Mouse (Mus musculus) midbrain, embryonic 16.5 days (tissue): ENCODE measurements around the gene Gm8251. TPM values are rescaled to one million over a fixed set of nuclear protein-coding genes. Genes with fewer than 3 reads are reported as not detected.

Experiments
- ATAC-seq: fragments of 200-750 bp; cut with Nextera tagmentation; 2 replicates; pipeline ENCODE4 v1.8.0; 2017; ENCODE audit warnings: moderate TSS enrichment
- H3K27ac ChIP-seq: fragments of 300-500 bp; sonication (generic); 2 replicates; pipeline ENCODE4 v1.5.1; 2014; ENCODE audit warnings: mild to moderate bottlenecking, low read length, mixed read lengths
- H3K27me3 ChIP-seq: fragments of 300-500 bp; sonication (generic); 2 replicates; pipeline ENCODE4 v1.6.1; 2014; ENCODE audit warnings: low read depth, low read length, mixed read lengths; ENCODE audit not compliant: control insufficient read depth, insufficient read depth
- H3K36me3 ChIP-seq: fragments of 300-500 bp; sonication (generic); 2 replicates; pipeline ENCODE4 v1.6.1; 2014; ENCODE audit warnings: mild to moderate bottlenecking, low read length, moderate library complexity, mixed read lengths; ENCODE audit not compliant: control insufficient read depth, insufficient read depth
- H3K4me1 ChIP-seq: fragments of 300-500 bp; sonication (generic); 2 replicates; pipeline ENCODE4 v1.6.1; 2014; ENCODE audit warnings: mild to moderate bottlenecking, low read length, mixed read lengths; ENCODE audit not compliant: control insufficient read depth, insufficient read depth
- H3K4me2 ChIP-seq: fragments of 300-500 bp; sonication (generic); 2 replicates; pipeline ENCODE4 v1.6.1; 2014; ENCODE audit warnings: mild to moderate bottlenecking, low read length, mixed read lengths
- H3K4me3 ChIP-seq: fragments of 300-500 bp; sonication (generic); 2 replicates; pipeline ENCODE4 v1.5.1; 2014; ENCODE audit warnings: low read depth, mild to moderate bottlenecking, low read length, moderate library complexity, mixed read lengths
- H3K9ac ChIP-seq: fragments of 300-500 bp; sonication (generic); 2 replicates; pipeline ENCODE4 v1.6.1; 2014; ENCODE audit warnings: low read depth, low read length, mixed read lengths
- H3K9me3 ChIP-seq: fragments of 300-500 bp; sonication (generic); replicated peaks from 2 replicates; pipeline ENCODE4 v1.6.1; 2014; ENCODE audit warnings: mild to moderate bottlenecking, low read length, mixed read lengths; ENCODE audit not compliant: control insufficient read depth, poor library complexity, severe bottlenecking
- WGBS: fragments of 180-500 bp; shearing (Covaris S2); extraction: QIAGEN DNeasy Blood & Tissue Kit; methylation state at CpG from one replicate; pipeline ENCODE4 v1.1.7; 2014; 5-methylcytosine and 5-hydroxymethylcytosine counted together
- polyA plus RNA-seq: library from polyadenylated mRNA; unstranded; fragments of >200 nt; fragmentation: Nextera tagmentation; extraction: Ambion mirVana; gene quantifications from 2 replicates; pipeline ENCODE4 v1.2.1, GENCODE M21; 2015

Gm8251 gene
- polyA plus RNA-seq, 1 experiment from 2014 or later = not detected

DNA sequence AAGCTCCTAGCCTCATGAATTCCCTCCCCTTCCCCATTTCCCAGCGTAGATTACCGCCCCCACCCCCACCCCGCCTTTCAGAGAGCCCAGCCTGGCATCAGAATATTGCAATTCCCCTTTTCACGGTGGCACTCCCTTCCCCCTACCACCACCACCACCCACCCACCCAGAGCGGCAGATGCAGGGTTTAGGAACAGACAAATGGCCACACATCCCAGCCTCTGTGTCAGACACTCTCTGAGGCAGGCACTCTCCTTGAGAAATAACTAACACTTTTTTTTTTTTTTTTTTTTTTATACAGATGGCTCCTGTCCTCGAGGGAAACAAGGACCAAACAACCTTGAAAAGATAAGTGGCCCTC lies 19.2 kb downstream of the Gm8251 start:
- Histone ChIP-seq H3K36me3 (no peaks in the 10 kb centered on the region), H3K4me2 (peak overlapping the region; percentile 56), H3K27ac (no peak overlapping the region), H3K27me3 (no peaks in the 10 kb centered on the region), H3K9ac (peak overlapping the region; percentile 60), H3K4me3 (peak overlapping the region; percentile 37), H3K4me1 (no peaks in the 10 kb centered on the region), H3K9me3 (no peaks in the 10 kb centered on the region)
- peak; percentile 87 for ATAC-seq
- whole genome bisulfite sequencing = 7% methylated on average over 6 of the region's 6 CpGs

DNA sequence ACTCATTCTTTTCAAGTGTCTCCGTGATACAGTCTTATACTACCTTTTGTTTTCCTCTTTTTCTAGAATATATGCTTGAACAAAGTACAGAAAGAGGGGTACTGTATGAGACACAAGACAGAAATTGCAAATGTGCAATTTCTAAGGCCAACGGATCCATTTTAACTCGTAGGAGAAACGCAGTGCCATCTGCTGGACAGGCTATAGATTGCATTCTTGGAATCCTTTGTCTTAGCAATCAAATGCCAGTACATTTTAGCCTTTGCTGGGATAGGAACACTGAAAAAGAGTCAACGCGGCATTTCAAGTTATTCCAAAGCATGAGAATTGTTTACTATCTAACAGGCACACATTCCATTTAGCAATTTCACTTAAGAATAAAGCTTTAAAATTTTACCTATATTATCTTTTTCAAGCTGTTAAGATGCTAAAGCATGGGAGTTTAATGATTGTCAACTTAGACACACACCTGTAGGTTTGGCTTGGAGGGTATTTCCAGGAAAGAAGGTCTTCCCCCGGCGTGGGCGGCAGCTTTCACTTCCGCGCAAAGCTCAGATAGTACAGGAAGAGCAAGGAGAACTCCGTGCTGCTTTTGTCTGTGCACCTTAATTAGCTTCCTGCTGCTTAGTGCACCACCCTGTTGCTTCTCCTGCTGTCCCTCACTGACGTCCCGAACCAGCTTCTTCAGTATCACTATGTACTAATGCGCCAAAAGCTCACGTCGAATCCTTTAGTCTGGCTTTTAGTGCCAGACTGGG lies 19.8 kb downstream of the Gm8251 start:
- Histone ChIP-seq H3K36me3 (no peaks in the 10 kb centered on the region), H3K27me3 (no peaks in the 10 kb centered on the region), H3K4me2 (peak overlapping the region; percentile 56), H3K4me3 (peak overlapping the region; percentile 37), H3K27ac (no peak overlapping the region), H3K4me1 (no peaks in the 10 kb centered on the region), H3K9ac (peak overlapping the region; percentile 60), H3K9me3 (no peaks in the 10 kb centered on the region)
- WGBS = under 1% methylated on average over 17 of the region's 17 CpGs
- ATAC-seq = peak; percentile 90

DNA sequence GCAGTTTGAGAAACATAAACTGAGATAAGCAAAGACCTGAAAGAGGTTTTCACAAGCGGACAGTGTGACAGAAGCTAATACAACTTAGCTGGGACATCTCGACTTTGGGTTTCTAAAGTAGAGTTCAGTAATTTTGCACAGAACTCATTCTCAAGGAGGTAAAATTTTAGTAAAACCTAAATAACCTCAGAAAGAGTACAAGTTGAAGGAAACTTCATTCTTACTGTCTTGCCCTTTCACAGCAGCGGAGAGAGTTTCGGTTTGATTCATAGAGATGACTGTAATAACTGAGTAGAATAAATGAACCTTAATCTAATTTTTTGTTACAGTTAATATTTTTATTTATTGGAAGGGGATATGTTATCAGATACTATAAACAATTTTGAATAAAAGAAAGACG lies 28.8 kb downstream of the Gm8251 start:
- 94% methylated on average over 5 of the region's 5 CpGs for WGBS
- Histone ChIP-seq H3K4me2 (no peak overlapping the region), H3K27ac (no peak overlapping the region), H3K4me3 (no peak overlapping the region), H3K4me1 (no peaks in the 10 kb centered on the region), H3K36me3 (no peaks in the 10 kb centered on the region), H3K9me3 (no peaks in the 10 kb centered on the region), H3K9ac (no peak overlapping the region), H3K27me3 (no peaks in the 10 kb centered on the region)
- ATAC-seq = no peak

DNA sequence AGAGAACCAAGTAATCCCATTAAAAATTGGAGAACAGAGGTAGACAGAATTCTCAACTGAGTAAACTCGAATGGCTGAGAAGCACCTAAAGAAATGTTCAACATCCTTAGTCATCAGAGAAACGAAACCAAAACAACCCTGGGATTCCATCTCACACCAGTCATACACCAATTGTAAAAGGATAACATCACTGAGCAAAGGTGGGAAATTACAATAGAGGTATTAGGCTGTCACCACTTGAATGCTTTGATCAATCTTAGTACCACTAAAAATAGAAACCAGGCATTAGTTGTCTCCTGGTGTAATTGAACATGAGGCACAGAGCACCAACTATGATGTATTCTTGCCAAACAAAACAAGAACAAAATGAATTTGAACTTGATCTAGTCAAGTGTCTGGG lies 29.5 kb downstream of the Gm8251 start:
- 70% methylated on average over 2 of the region's 2 CpGs for WGBS
- no peak for ATAC-seq
- H3K27ac ChIP-seq = no peak overlapping the region

DNA sequence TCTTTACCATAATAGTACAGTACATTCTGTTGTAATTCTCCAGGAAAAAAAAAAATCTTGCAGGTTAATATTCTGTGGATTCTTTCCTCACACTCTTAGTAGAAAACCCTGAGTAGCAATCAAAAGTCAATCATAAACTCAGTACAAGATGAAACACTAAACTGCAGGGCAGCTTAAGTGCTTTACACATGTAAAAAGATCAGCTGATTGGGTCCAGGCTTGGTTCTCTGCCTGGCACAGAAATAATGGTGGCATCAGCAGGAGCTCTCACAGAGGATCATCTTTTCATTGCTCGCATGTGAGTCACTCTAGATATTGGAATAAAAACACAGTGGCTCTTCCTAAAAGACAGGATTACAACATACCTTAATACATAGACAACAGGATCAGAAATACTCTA lies 34.1 kb downstream of the Gm8251 start:
- no peaks in the 10 kb centered on the region for H3K36me3 ChIP-seq
- no peak overlapping the region for H3K27ac ChIP-seq
- WGBS = 57% methylated on average over 1 of the region's 1 CpGs
- no peak overlapping the region for H3K4me3 ChIP-seq
- ATAC-seq = no peak
- H3K4me1 ChIP-seq = no peaks in the 10 kb centered on the region
- H3K9ac ChIP-seq = no peak overlapping the region
- no peak overlapping the region for H3K4me2 ChIP-seq
- no peaks in the 10 kb centered on the region for H3K27me3 ChIP-seq
- no peaks in the 10 kb centered on the region for H3K9me3 ChIP-seq

More for the DNA sequence above, 29.5 kb downstream of the Gm8251 start:
- Histone ChIP-seq H3K4me2 (no peak overlapping the region), H3K4me3 (no peak overlapping the region), H3K27me3 (no peaks in the 10 kb centered on the region), H3K36me3 (no peaks in the 10 kb centered on the region), H3K9me3 (no peaks in the 10 kb centered on the region), H3K4me1 (no peaks in the 10 kb centered on the region), H3K9ac (no peak overlapping the region)

DNA sequence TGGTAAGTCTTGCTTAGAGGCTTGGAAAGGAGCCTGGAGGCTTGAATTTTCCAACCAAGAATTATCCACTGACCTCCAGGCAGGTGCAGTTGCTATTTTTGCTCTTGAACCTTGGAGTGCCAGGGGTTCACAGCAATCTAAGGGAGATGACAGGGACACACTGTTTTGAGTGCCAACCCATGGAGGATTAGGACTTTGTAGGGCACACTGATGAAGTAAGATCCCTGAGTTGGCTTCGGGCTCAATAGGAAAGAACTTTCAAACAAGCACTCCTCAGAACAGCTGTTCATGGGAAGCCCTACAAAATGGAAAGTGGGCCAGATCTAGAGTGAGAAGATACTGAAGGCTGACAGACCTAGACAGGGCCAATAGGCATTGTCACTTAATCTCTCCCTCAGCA lies 39.1 kb downstream of the Gm8251 start:
- Histone ChIP-seq H3K27me3 (no peaks in the 10 kb centered on the region), H3K9me3 (no peaks in the 10 kb centered on the region), H3K9ac (no peak overlapping the region), H3K27ac (no peak overlapping the region), H3K4me1 (no peaks in the 10 kb centered on the region), H3K36me3 (no peaks in the 10 kb centered on the region), H3K4me2 (no peak overlapping the region), H3K4me3 (no peak overlapping the region)
- WGBS = 97% methylated on average over 1 of the region's 1 CpGs
- no peak for ATAC-seq

DNA sequence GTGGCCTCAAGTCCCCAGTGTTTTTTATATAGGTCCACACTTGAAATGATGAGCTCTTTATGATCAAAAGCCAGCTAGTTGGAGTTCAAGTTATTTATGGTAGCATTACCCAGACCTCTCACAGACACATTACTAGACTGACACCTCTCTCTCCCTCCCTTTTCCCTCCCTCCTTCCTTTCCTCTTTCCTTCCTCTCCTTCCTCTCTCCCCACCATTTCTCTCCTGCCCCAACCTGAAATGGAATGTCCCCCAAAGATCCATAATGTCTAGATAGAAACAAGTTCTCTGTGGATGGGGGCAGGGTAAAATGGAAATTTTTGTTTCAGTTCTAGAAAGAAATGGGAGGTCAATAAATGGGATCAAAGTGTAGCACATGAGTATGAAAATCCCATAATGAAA lies 41.8 kb downstream of the Gm8251 start, which contains the start of gene Mettl21c:
TSS of gene Mettl21c (minus strand) at position 101 of the 400 bp plus-strand sequence.
- H3K27me3 ChIP-seq = no peaks in the 10 kb centered on the region
- H3K4me1 ChIP-seq = no peaks in the 10 kb centered on the region
- no peak within 1 kb of the TSS for H3K4me3 ChIP-seq
- H3K9ac ChIP-seq = no peak within 1 kb of the TSS
- H3K27ac ChIP-seq = no peak within 1 kb of the TSS
- ATAC-seq = no peak
- no peaks in the 10 kb centered on the region for H3K9me3 ChIP-seq
- H3K36me3 ChIP-seq = no peaks in the 10 kb centered on the region
- no peak within 1 kb of the TSS for H3K4me2 ChIP-seq

DNA sequence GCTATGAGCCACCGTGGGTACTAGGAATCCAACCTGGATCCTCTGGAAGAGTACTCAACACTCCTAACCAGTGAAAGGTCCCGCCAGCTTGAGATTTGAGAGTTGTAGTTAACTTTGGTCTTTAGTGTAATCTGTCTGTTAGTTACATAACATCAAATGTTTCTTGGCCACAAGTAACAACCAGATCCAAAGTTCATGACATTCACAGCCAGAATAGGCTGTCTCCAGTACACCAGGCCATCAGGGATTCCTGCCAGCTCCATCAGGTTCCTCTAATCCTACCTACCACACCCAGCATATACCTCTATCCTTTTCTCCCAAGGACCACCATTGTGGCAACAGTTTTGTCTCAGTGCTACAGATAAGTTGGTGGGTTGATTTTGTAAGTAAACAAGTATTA lies 46.2 kb downstream of the Gm8251 start:
- ATAC-seq = no peak
- Histone ChIP-seq H3K27ac (no peak overlapping the region), H3K4me2 (no peak overlapping the region), H3K27me3 (no peaks in the 10 kb centered on the region), H3K36me3 (no peaks in the 10 kb centered on the region), H3K9ac (no peak overlapping the region), H3K9me3 (no peaks in the 10 kb centered on the region), H3K4me1 (no peaks in the 10 kb centered on the region), H3K4me3 (no peak overlapping the region)
- 93% methylated on average over 2 of the region's 2 CpGs for WGBS
